Mouse (Mus musculus): ENCODE measurements at regions not wholly inside any gene's neighbourhood (a gene's known extent, or its start where the extent isn't known, plus 50 kb on each side); places are given as distances from the start of the nearest gene placed in this dataset.

- TF ChIP-seq CTCF (IDR thresholded peaks at IDR 0.05; ENCODE audit: borderline replicate concordance, extremely low read depth, insufficient read depth, insufficient read length) (no peak), POLR2A (IDR thresholded peaks at IDR 0.05; ENCODE audit: borderline replicate concordance, extremely low read depth, insufficient read depth, insufficient read length, poor library complexity, severe bottlenecking) (no peak)
Observed at GRCm38 (mm10) chr13:59956441-59956840, 133.5 kb upstream of the Tut7 start.
